ENCODE assay signal across 16 mouse cellular contexts in genomic region chr16:75917712-75918111, GRCm38 (mm10).
DNase-seq lines count a peak whose midpoint lies in the region; ATAC-seq lines count a peak whose summit lies in the region.
"Had no signal": no experiment of that assay in that cellular context is flagged by ENCODE, and none has a peak within 500 bp of the region (broad histone marks: within the 10 kb centered on the region; RNA-seq: fewer than 3 reads in every experiment).

No protein-coding gene starts in this region.

- H3K4me2 ChIP-seq in liver, embryonic 15.5 days = peak overlapping the region; percentile 36
- no peak overlapping the region for H3K4me2 ChIP-seq in heart, embryonic 11.5 days
- H3K4me2 ChIP-seq: forebrain, embryonic 13.5 days; heart, embryonic 15.5 days; lung, embryonic 15.5 days had no signal

- no peak overlapping the region for H3K9ac ChIP-seq in liver, embryonic 15.5 days
- no peak overlapping the region for H3K9ac ChIP-seq in heart, embryonic 11.5 days (ENCODE audit: low read depth, low read length)
- H3K9ac ChIP-seq: forebrain, embryonic 13.5 days; heart, embryonic 15.5 days; lung, embryonic 15.5 days had no signal

- peak; percentile 73 for ATAC-seq in erythroblast, adult 5-6 weeks (replicated peaks; ENCODE audit: low FRiP score, poor library complexity, severe bottlenecking)
- peak; percentile 94 for ATAC-seq in liver, embryonic 15.5 days (ENCODE audit: insufficient read depth)
- ATAC-seq in heart, embryonic 11.5 days (replicated peaks; ENCODE audit: insufficient number of reproducible peaks, low FRiP score, low TSS enrichment) = no peak
- ATAC-seq: forebrain, embryonic 13.5 days; inflammation-experienced regulatory T-cells, adult 6 months had no signal

- WGBS in liver, embryonic 15.5 days (ENCODE audit: insufficient replicate concordance) = 18% methylated on average over 5 of the region's 5 CpGs
- WGBS in heart, embryonic 11.5 days (ENCODE audit: insufficient replicate concordance) = 34% methylated on average over 5 of the region's 5 CpGs

- H3K4me1 ChIP-seq in liver, embryonic 15.5 days (replicated peaks) = peaks cover 26% of the 10 kb centered on the region
- H3K4me1 ChIP-seq in heart, embryonic 11.5 days (ENCODE audit: control insufficient read depth, insufficient read depth, low read length) = no peaks in the 10 kb centered on the region; the same call in 1 of the 2 replicates
- H3K4me1 ChIP-seq: forebrain, embryonic 13.5 days; heart, embryonic 15.5 days; hindbrain, embryonic 10.5 days; limb, embryonic 10.5 days; lung, embryonic 15.5 days had no signal

- H3K27me3 ChIP-seq in liver, embryonic 15.5 days = no peaks in the 10 kb centered on the region
- no peaks in the 10 kb centered on the region for H3K27me3 ChIP-seq in heart, embryonic 11.5 days (ENCODE audit: control insufficient read depth, insufficient read depth, low read length)
- H3K27me3 ChIP-seq: forebrain, embryonic 13.5 days; heart, embryonic 15.5 days; lung, embryonic 15.5 days had no signal

- peak overlapping the region; percentile 62 for H3K27ac ChIP-seq in liver, embryonic 15.5 days (replicated peaks)
- no peak overlapping the region for H3K27ac ChIP-seq in heart, embryonic 11.5 days (ENCODE audit: low read depth, low read length)
- H3K27ac ChIP-seq: forebrain, embryonic 13.5 days; heart, embryonic 15.5 days; hindbrain, embryonic 10.5 days; kidney, postnatal 0 days; limb, embryonic 10.5 days; lung, embryonic 15.5 days had no signal

- peak; percentile 42 to 45 for DNase-seq in spleen, postnatal 36 days (ENCODE audit: low spot score in 2 of 2)
- no peak for DNase-seq in spleen, postnatal 14 days (ENCODE audit: low spot score in 2 of 2)
- DNase-seq in thymus, adult 18-20 months = no peak
- no peak for DNase-seq in left cerebral cortex, adult 11 months (ENCODE audit: low spot score)
- DNase-seq: cerebellum, adult 18-20 months; retina, postnatal 1 day had no signal

- H3K4me3 ChIP-seq in liver, embryonic 15.5 days (replicated peaks) = no peak overlapping the region
- no peak overlapping the region for H3K4me3 ChIP-seq in heart, embryonic 11.5 days (ENCODE audit: low read depth, low read length)
- H3K4me3 ChIP-seq: forebrain, embryonic 13.5 days; heart, embryonic 15.5 days; hindbrain, embryonic 10.5 days; limb, embryonic 10.5 days; lung, embryonic 15.5 days had no signal

- no peaks in the 10 kb centered on the region for H3K9me3 ChIP-seq in liver, embryonic 15.5 days (replicated peaks)
- H3K9me3 ChIP-seq in heart, embryonic 11.5 days (replicated peaks; ENCODE audit: control insufficient read depth, low read length) = no peaks in the 10 kb centered on the region
- H3K9me3 ChIP-seq: forebrain, embryonic 13.5 days; heart, embryonic 15.5 days; hindbrain, embryonic 10.5 days; limb, embryonic 10.5 days; lung, embryonic 15.5 days had no signal

- H3K36me3 ChIP-seq in liver, embryonic 15.5 days (replicated peaks) = no peaks in the 10 kb centered on the region
- no peaks in the 10 kb centered on the region for H3K36me3 ChIP-seq in heart, embryonic 11.5 days (ENCODE audit: control insufficient read depth, insufficient read depth, low read length)
- H3K36me3 ChIP-seq: heart, embryonic 15.5 days; hindbrain, embryonic 10.5 days; limb, embryonic 10.5 days; lung, embryonic 15.5 days had no signal

Comparison
In these comparisons a context has a peak if more than half of its experiments do, and no peak if none do; other contexts are left out.
1. DNase-seq: peak in spleen, postnatal 36 days (2 of 2); none in spleen, postnatal 14 days (0 of 2), thymus, adult 18-20 months (0 of 2) and left cerebral cortex, adult 11 months (single experiment).